Mouse (Mus musculus) spleen, adult 2 months (tissue): ENCODE data around the gene Olfr1419.

ENCODE experiments used
- CTCF ChIP-seq: fragments of 200-500 bp; IDR thresholded peaks from 2 replicates; pipeline ENCODE4 v1.5.1; 2011; ENCODE audit warnings: mild to moderate bottlenecking, inconsistent platforms; ENCODE audit not compliant: insufficient read depth, insufficient read length, insufficient replicate concordance; ENCODE audit errors: extremely low read depth
- POLR2A ChIP-seq: fragments of 200-500 bp; IDR thresholded peaks from 2 replicates; pipeline ENCODE4 v1.6.1; 2011; ENCODE audit warnings: low read depth, low read length, inconsistent platforms

DNA sequence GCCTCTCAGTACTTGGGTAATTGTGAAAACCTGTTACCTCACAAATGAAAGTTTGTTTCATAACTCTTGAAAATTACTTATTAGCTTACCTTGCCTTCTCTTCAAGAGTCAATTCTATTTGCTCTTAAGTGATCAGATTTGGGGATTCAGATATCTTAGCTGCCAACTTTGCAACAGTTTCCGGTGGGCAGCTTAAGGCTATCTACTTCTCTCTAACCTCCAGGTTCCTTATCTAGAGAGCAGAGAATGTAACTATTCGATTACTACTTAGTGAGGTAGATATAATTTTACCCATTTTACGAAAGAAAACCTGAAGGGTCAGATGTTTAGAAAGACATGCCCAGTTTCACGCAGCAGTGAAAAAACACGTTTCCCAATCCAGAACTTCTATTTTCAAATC, 36.1 kb upstream of the Olfr1419 start:
- TF ChIP-seq POLR2A (no peak), CTCF (no peak)
